Mouse (Mus musculus): Measurements from ENCODE around the gene Egr4. TPM values are rescaled to one million over a fixed set of nuclear protein-coding genes. Genes with fewer than 3 reads are reported as not detected.

Egr4 gene
- polyA plus RNA-seq, 1 experiment from 2014 or later = not detected

- DNase-seq (ENCODE audit: low spot score) = peak; percentile 68
- Histone ChIP-seq H3K4me2 (ENCODE audit: low read depth, severe bottlenecking) (peak overlapping the region; percentile 88), H3K9ac (ENCODE audit: low read length) (peak overlapping the region; percentile 75), H3K4me3 (ENCODE audit: low read depth, low read length) (peak overlapping the region; percentile 75), H3K36me3 (ENCODE audit: control insufficient read depth, insufficient read depth, low read length) (no peaks in the 10 kb centered on the region), H3K27ac (replicated peaks; ENCODE audit: low read depth, low read length) (peak overlapping the region; percentile 59; the same call in 1 of the 2 replicates), H3K4me1 (ENCODE audit: control insufficient read depth, insufficient read depth, low read length) (peaks cover 19% of the 10 kb centered on the region), H3K9me3 (ENCODE audit: control insufficient read depth, low read length) (no peaks in the 10 kb centered on the region), H3K27me3 (ENCODE audit: control insufficient read depth, insufficient read depth, low read length) (peaks cover 7% of the 10 kb centered on the region)
- whole genome bisulfite sequencing = 0% methylated on average over 18 of the region's 37 CpGs
- ATAC-seq (ENCODE audit: insufficient number of reproducible peaks, low FRiP score, low TSS enrichment, low read depth) = peak; percentile 78
Measured at GRCm38 (mm10) chr6:85502103-85502910, 11.1 kb downstream of the Egr4 start.

DNA sequence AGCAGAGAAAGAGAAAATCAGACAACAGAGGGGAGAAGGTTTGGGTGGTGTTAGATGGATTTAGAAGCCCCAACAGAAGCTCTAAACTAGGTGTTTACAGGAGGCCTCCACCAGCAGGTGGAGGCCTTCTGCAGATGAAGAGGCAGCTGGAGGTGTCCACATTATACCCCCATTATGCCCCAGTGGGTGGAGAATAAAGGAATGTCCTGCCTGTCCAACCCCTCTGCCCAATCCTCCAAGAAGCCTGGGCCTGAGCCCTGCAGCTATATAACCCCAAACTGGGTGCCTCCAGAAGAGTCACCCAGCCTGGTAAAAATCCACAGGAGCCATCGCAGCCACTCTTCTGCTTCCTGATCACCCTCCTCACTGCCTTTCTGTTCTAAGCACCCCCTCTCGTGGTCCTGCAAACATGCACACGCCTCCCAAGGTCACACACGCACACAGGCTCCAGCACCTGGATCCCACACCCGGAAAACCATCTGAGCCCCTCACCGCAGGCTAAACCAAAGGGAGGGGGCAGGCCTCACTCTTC, 11.8 kb downstream of the Egr4 start:
- H3K4me3 ChIP-seq (ENCODE audit: low read depth, low read length) = peak overlapping the region; percentile 75
- H3K36me3 ChIP-seq (ENCODE audit: control insufficient read depth, insufficient read depth, low read length) = no peaks in the 10 kb centered on the region
- peaks cover 19% of the 10 kb centered on the region for H3K4me1 ChIP-seq (ENCODE audit: control insufficient read depth, insufficient read depth, low read length)
- no peak for ATAC-seq (ENCODE audit: insufficient number of reproducible peaks, low FRiP score, low TSS enrichment, low read depth)
- WGBS = 12% methylated on average over 6 of the region's 6 CpGs
- DNase-seq (ENCODE audit: low spot score) = no peak
- no peak overlapping the region for H3K27ac ChIP-seq (replicated peaks; ENCODE audit: low read depth, low read length)
- H3K27me3 ChIP-seq (ENCODE audit: control insufficient read depth, insufficient read depth, low read length) = peaks cover 7% of the 10 kb centered on the region
- H3K9ac ChIP-seq (ENCODE audit: low read length) = 0 out of 2 replicates have a peak overlapping the region, but pooled peaks have one; percentile 22
- no peaks in the 10 kb centered on the region for H3K9me3 ChIP-seq (ENCODE audit: control insufficient read depth, low read length)
- H3K4me2 ChIP-seq (ENCODE audit: low read depth, severe bottlenecking) = peak overlapping the region; percentile 88

DNA sequence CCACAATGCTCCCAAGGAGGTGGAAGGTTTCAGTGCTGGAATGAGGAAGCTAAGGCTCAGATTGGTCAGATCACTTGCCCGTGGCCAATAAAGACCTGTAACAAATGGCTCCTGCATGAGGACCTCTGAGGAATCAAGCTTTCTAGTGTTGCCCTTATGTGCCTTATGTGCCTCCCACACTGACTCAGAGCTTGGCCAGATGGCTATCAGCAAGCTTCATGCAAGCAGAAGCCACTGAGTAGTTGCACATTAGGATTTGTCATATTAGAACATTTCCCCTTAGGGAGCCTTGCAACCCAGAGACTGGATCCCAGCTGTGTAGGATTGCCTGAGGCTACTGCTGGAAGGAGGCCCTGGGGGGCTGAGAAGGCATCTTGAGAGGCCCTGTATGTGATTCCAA, 13.0 kb downstream of the Egr4 start:
- Histone ChIP-seq H3K27ac (replicated peaks; ENCODE audit: low read depth, low read length) (no peak overlapping the region), H3K4me3 (ENCODE audit: low read depth, low read length) (no peak overlapping the region), H3K36me3 (ENCODE audit: control insufficient read depth, insufficient read depth, low read length) (no peaks in the 10 kb centered on the region), H3K27me3 (ENCODE audit: control insufficient read depth, insufficient read depth, low read length) (peaks cover 7% of the 10 kb centered on the region), H3K4me2 (ENCODE audit: low read depth, severe bottlenecking) (no peak overlapping the region), H3K4me1 (ENCODE audit: control insufficient read depth, insufficient read depth, low read length) (peaks cover 19% of the 10 kb centered on the region), H3K9me3 (ENCODE audit: control insufficient read depth, low read length) (no peaks in the 10 kb centered on the region), H3K9ac (ENCODE audit: low read length) (no peak overlapping the region)
- WGBS = 63% methylated on average over 1 of the region's 1 CpGs
- ATAC-seq (ENCODE audit: insufficient number of reproducible peaks, low FRiP score, low TSS enrichment, low read depth) (no peak), DNase-seq (ENCODE audit: low spot score) (no peak)

DNA sequence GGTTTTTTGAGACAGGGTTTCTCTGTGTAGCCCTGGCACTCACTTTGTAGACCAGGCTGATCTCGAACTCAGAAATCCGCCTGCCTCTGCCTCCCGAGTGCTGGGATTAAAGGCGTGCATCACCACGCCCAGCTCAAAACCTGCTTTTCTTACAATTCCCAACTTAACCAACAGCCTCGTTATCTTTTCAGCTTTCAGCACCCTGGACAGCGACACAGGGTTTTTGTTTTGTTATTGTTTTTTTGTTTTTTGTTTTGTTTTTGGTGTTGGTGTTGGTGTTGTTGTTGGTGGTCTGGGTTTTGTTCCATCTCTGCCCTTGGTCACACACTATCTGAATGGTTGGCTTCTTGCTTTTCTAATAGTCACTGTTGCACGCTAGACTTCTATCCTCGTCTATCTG, 15.2 kb downstream of the Egr4 start:
- Histone ChIP-seq H3K4me1 (ENCODE audit: control insufficient read depth, insufficient read depth, low read length) (peaks cover 12% of the 10 kb centered on the region), H3K9me3 (ENCODE audit: control insufficient read depth, low read length) (no peaks in the 10 kb centered on the region), H3K36me3 (ENCODE audit: control insufficient read depth, insufficient read depth, low read length) (no peaks in the 10 kb centered on the region), H3K4me3 (ENCODE audit: low read depth, low read length) (no peak overlapping the region), H3K27ac (replicated peaks; ENCODE audit: low read depth, low read length) (no peak overlapping the region), H3K9ac (ENCODE audit: low read length) (no peak overlapping the region), H3K4me2 (ENCODE audit: low read depth, severe bottlenecking) (no peak overlapping the region), H3K27me3 (ENCODE audit: control insufficient read depth, insufficient read depth, low read length) (peaks cover 3% of the 10 kb centered on the region; the same call in 1 of the 2 replicates)
- ATAC-seq (ENCODE audit: insufficient number of reproducible peaks, low FRiP score, low TSS enrichment, low read depth) = no peak
- WGBS = 66% methylated on average over 9 of the region's 9 CpGs
- peak; percentile 74 for DNase-seq (ENCODE audit: low spot score)

DNA sequence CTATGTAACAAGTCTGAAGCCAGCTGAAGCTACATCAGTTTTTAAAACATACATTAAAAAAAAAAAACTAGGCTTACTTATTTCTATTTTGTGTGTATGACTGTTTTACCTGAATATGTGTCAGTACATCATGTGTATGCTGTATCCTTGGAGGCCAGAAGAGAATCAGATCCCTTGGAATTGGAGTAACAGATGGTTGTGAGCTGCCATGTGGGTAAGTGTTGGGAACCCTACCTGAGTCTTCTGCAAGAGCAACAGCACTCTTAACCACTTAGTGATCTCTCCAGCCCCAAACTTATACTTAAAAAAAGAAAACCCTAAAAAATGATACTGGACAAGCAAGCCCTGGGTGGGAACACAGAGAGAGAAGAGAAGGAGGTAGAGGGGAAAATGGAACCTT, 16.4 kb downstream of the Egr4 start:
- no peak overlapping the region for H3K4me3 ChIP-seq (ENCODE audit: low read depth, low read length)
- no peak overlapping the region for H3K27ac ChIP-seq (replicated peaks; ENCODE audit: low read depth, low read length)
- no peaks in the 10 kb centered on the region for H3K9me3 ChIP-seq (ENCODE audit: control insufficient read depth, low read length)
- H3K9ac ChIP-seq (ENCODE audit: low read length) = no peak overlapping the region
- DNase-seq (ENCODE audit: low spot score) (no peak), ATAC-seq (ENCODE audit: insufficient number of reproducible peaks, low FRiP score, low TSS enrichment, low read depth) (no peak)
- H3K27me3 ChIP-seq (ENCODE audit: control insufficient read depth, insufficient read depth, low read length) = no peaks in the 10 kb centered on the region; the same call in 1 of the 2 replicates
- H3K36me3 ChIP-seq (ENCODE audit: control insufficient read depth, insufficient read depth, low read length) = no peaks in the 10 kb centered on the region
- H3K4me1 ChIP-seq (ENCODE audit: control insufficient read depth, insufficient read depth, low read length) = peaks cover 6% of the 10 kb centered on the region
- no peak overlapping the region for H3K4me2 ChIP-seq (ENCODE audit: low read depth, severe bottlenecking)

- Histone ChIP-seq H3K9ac (ENCODE audit: low read length) (no peak overlapping the region), H3K4me3 (ENCODE audit: low read depth, low read length) (no peak overlapping the region), H3K4me1 (ENCODE audit: control insufficient read depth, insufficient read depth, low read length) (peaks cover 26% of the 10 kb centered on the region), H3K27ac (replicated peaks; ENCODE audit: low read depth, low read length) (no peak overlapping the region), H3K4me2 (ENCODE audit: low read depth, severe bottlenecking) (no peak overlapping the region), H3K27me3 (ENCODE audit: control insufficient read depth, insufficient read depth, low read length) (no peaks in the 10 kb centered on the region), H3K9me3 (ENCODE audit: control insufficient read depth, low read length) (no peaks in the 10 kb centered on the region), H3K36me3 (ENCODE audit: control insufficient read depth, insufficient read depth, low read length) (no peaks in the 10 kb centered on the region)
- peak; percentile 83 for DNase-seq (ENCODE audit: low spot score)
- WGBS = 20% methylated on average over 3 of the region's 3 CpGs
- ATAC-seq (ENCODE audit: insufficient number of reproducible peaks, low FRiP score, low TSS enrichment, low read depth) = peak; percentile 83
Measured at GRCm38 (mm10) chr6:85491606-85492005, 21.8 kb downstream of the Egr4 start.

DNA sequence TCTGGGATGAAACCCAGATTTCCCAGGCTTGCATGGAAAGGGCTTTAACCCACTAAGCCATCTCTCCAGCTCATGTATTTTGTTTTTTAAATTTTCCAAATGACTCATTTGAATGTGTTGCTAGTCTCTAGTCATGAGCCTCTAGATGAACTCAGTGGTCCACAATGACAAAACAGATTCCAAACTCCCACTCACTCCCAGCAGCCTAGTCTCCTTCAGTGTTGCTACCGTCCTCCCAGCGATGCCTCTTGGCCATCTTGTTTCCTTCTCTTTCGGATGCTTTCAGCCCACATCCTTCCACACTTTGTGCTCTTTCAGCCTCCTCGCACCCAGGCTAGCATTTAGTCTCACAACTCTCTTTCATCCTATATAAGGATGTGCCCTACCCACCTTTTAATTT, 23.1 kb downstream of the Egr4 start:
- Histone ChIP-seq H3K9ac (ENCODE audit: low read length) (no peak overlapping the region), H3K36me3 (ENCODE audit: control insufficient read depth, insufficient read depth, low read length) (no peaks in the 10 kb centered on the region), H3K4me3 (ENCODE audit: low read depth, low read length) (no peak overlapping the region), H3K4me2 (ENCODE audit: low read depth, severe bottlenecking) (no peak overlapping the region), H3K27me3 (ENCODE audit: control insufficient read depth, insufficient read depth, low read length) (peaks cover 5% of the 10 kb centered on the region; the same call in 1 of the 2 replicates), H3K4me1 (ENCODE audit: control insufficient read depth, insufficient read depth, low read length) (peaks cover 26% of the 10 kb centered on the region), H3K9me3 (ENCODE audit: control insufficient read depth, low read length) (no peaks in the 10 kb centered on the region), H3K27ac (replicated peaks; ENCODE audit: low read depth, low read length) (no peak overlapping the region)
- WGBS = 81% methylated on average over 4 of the region's 4 CpGs
- ATAC-seq (ENCODE audit: insufficient number of reproducible peaks, low FRiP score, low TSS enrichment, low read depth) (no peak), DNase-seq (ENCODE audit: low spot score) (no peak)

- no peaks in the 10 kb centered on the region for H3K36me3 ChIP-seq (ENCODE audit: control insufficient read depth, insufficient read depth, low read length)
- peaks cover 9% of the 10 kb centered on the region for H3K27me3 ChIP-seq (ENCODE audit: control insufficient read depth, insufficient read depth, low read length)
- H3K9me3 ChIP-seq (ENCODE audit: control insufficient read depth, low read length) = no peaks in the 10 kb centered on the region
- H3K4me3 ChIP-seq (ENCODE audit: low read depth, low read length) = no peak overlapping the region
- DNase-seq (ENCODE audit: low spot score) = no peak
- peaks cover 26% of the 10 kb centered on the region for H3K4me1 ChIP-seq (ENCODE audit: control insufficient read depth, insufficient read depth, low read length)
- no peak overlapping the region for H3K4me2 ChIP-seq (ENCODE audit: low read depth, severe bottlenecking)
- 82% methylated on average over 3 of the region's 3 CpGs for WGBS
- no peak for ATAC-seq (ENCODE audit: insufficient number of reproducible peaks, low FRiP score, low TSS enrichment, low read depth)
- H3K9ac ChIP-seq (ENCODE audit: low read length) = no peak overlapping the region
- no peak overlapping the region for H3K27ac ChIP-seq (replicated peaks; ENCODE audit: low read depth, low read length)
Measured at GRCm38 (mm10) chr6:85489717-85490116, 23.7 kb downstream of the Egr4 start.

Measured in limb, embryonic 11.5 days (tissue).